Mouse (Mus musculus): ENCODE data around the gene Dab1.

The Dab1 gene

GRCm38 (mm10) chr4:104668061-104668460 is 1048.9 kb downstream of the Dab1 start:
- in situ Hi-C loops (cut with MboI): no loop called here

GRCm38 (mm10) chr4:104669406-104669805 is 1050.2 kb downstream of the Dab1 start:
- in situ Hi-C loops (cut with MboI): no loop called here

- in situ Hi-C loops (cut with MboI): no loop called here
These were observed 1051.6 kb downstream of the Dab1 start for GRCm38 (mm10) chr4:104670741-104671140.

- in situ Hi-C loops (cut with MboI): no loop called here
These were observed 1054.2 kb downstream of the Dab1 start for GRCm38 (mm10) chr4:104673317-104673716.

GRCm38 (mm10) chr4:104674706-104675105 is 1055.5 kb downstream of the Dab1 start:
- in situ Hi-C loops (cut with MboI): no loop called here

GRCm38 (mm10) chr4:104678234-104678633 is 1059.1 kb downstream of the Dab1 start:
- in situ Hi-C loops (cut with MboI): no loop called here

GRCm38 (mm10) chr4:104680475-104680874 is 1061.3 kb downstream of the Dab1 start:
- in situ Hi-C loops (cut with MboI): no loop called here

GRCm38 (mm10) chr4:104686137-104686809 is 1067.1 kb downstream of the Dab1 start:
- in situ Hi-C loops (cut with MboI): no loop called here

- in situ Hi-C loops (cut with MboI): no loop called here
These were observed 1069.9 kb downstream of the Dab1 start for GRCm38 (mm10) chr4:104689047-104689446.

- in situ Hi-C loops (cut with MboI): no loop called here
These were observed 1071.9 kb downstream of the Dab1 start for GRCm38 (mm10) chr4:104691026-104691425.

GRCm38 (mm10) chr4:104694188-104694587 is 1075.0 kb downstream of the Dab1 start:
- in situ Hi-C loops (cut with MboI): no loop called here

- in situ Hi-C loops (cut with MboI): no loop called here
These were observed 1077.4 kb downstream of the Dab1 start for GRCm38 (mm10) chr4:104696522-104696921.

- in situ Hi-C loops (cut with MboI): no loop called here
These were observed 1078.5 kb downstream of the Dab1 start for GRCm38 (mm10) chr4:104697703-104698102.

GRCm38 (mm10) chr4:104705664-104706645 is 1086.8 kb downstream of the Dab1 start:
- in situ Hi-C loops (cut with MboI): no loop called here

GRCm38 (mm10) chr4:104712338-104713083 is 1093.4 kb downstream of the Dab1 start:
- in situ Hi-C loops (cut with MboI): no loop called here

- in situ Hi-C loops (cut with MboI): no loop called here
These were observed 1095.9 kb downstream of the Dab1 start for GRCm38 (mm10) chr4:104714925-104715519.

- in situ Hi-C loops (cut with MboI): no loop called here
These were observed 1096.7 kb downstream of the Dab1 start for GRCm38 (mm10) chr4:104715857-104716256.

GRCm38 (mm10) chr4:104716506-104716905 is 1097.3 kb downstream of the Dab1 start:
- in situ Hi-C loops (cut with MboI): no loop called here

- in situ Hi-C loops (cut with MboI): no loop called here
These were observed 1100.0 kb downstream of the Dab1 start for GRCm38 (mm10) chr4:104718973-104719795.

- in situ Hi-C loops (cut with MboI): no loop called here
These were observed 1104.4 kb downstream of the Dab1 start for GRCm38 (mm10) chr4:104723527-104724045.

GRCm38 (mm10) chr4:104724258-104724657 is 1105.1 kb downstream of the Dab1 start:
- in situ Hi-C loops (cut with MboI): no loop called here
